Mouse (Mus musculus): ENCODE data around the gene Cd47.

DNA sequence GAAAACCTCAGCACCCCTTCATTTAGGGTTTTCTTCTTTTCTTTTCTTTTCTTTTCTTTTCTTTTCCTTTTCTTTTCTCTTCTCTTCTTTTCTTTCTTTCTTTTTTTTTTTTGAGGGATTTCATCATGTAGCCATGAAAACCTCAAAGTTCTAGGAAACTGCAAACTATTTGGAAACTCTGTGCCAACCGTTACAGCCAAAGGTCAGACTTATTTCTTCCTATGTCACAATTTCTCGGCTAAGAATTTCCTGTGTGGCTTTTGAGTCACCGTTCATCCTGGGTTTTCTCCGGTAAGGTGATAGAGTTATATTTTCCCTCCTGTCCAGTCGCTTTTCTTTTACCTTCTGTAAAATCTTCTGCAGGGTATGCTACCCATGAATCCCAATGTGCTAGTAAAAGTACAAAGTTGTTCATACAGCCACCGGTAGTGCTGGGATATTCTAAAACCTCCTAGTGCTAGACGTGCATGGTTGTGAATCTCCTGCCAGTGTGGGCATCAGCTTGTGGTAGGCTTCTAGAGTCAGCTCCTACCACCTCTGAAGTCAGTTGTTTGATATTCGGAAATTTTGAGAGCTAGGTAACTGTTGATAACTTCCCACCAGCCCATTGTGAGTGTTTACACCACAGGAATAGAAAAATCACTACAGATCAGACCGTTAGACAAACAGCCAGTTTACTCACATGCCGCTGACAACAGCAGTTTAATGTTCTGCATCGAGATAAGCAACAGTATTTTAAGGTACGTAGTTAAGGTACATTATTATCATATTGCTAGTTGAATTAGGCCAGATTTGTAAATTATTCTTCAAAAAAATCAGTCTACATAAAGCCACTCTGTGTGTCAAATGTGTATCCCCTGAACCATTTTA lies 29.8 kb upstream of the Cd47 start:
- TF ChIP-seq EP300 (IDR thresholded peaks at IDR 0.05; ENCODE audit: low read depth) (no peak), CTCF (IDR thresholded peaks at IDR 0.05; ENCODE audit: low read depth) (no peak)

Data from heart, postnatal 0 days (tissue).